Mouse (Mus musculus) splenic B cell, adult 2 months (primary cell): Measurements from ENCODE around the gene Nxpe4.
A peak's percentile ranks its signal among the peaks of the same experiment; 100 is the strongest.
"Not testable (repeated sequence)": the region's sequence is repeated elsewhere in the genome, so short reads cannot be mapped to it uniquely, and the experiment has no call there.

Experiments
- DNase-seq: peaks from one replicate; pipeline ENCODE4 v3.0.0-alpha.2; 2011; ENCODE audit warnings: low read depth, low spot score
- H3K27me3 ChIP-seq: 2 replicates; pipeline ENCODE4 v1.6.1; 2012; ENCODE audit warnings: mild to moderate bottlenecking, low read length, moderate library complexity, mixed read lengths; ENCODE audit not compliant: control insufficient read depth, poor library complexity, insufficient read depth, severe bottlenecking
- H3K36me3 ChIP-seq: 2 replicates; pipeline ENCODE4 v1.6.1; 2012; ENCODE audit warnings: mild to moderate bottlenecking, low read length, moderate library complexity, mixed read lengths; ENCODE audit not compliant: control insufficient read depth, poor library complexity, insufficient read depth, severe bottlenecking

Nxpe4 gene

GRCm38 (mm10) chr9:48264616-48265015, 102.8 kb downstream of the Nxpe4 start:
- DNase-seq = no peak
- Histone ChIP-seq H3K27me3 (no peaks in the 10 kb centered on the region), H3K36me3 (no peaks in the 10 kb centered on the region)

DNA sequence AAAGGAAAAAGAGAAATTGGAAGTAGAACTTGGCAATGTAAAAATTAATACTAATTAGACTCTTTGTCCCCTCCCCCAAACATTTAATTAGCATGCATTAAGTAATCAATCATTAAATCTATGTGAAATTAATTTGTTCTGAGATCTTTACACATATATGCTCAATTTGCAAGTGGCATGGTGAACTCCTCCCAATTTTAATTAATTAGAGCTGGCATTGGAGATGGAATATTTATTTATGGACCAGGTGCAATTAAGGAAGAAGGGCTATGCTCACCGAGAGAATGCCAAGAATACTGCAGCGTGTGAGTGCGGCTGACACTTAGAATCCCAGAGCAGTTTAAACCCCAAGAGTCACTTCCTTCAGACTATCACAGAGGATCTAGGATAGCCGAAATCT, 103.7 kb downstream of the Nxpe4 start:
- no peak for DNase-seq
- no peaks in the 10 kb centered on the region for H3K27me3 ChIP-seq
- H3K36me3 ChIP-seq = no peaks in the 10 kb centered on the region

DNA sequence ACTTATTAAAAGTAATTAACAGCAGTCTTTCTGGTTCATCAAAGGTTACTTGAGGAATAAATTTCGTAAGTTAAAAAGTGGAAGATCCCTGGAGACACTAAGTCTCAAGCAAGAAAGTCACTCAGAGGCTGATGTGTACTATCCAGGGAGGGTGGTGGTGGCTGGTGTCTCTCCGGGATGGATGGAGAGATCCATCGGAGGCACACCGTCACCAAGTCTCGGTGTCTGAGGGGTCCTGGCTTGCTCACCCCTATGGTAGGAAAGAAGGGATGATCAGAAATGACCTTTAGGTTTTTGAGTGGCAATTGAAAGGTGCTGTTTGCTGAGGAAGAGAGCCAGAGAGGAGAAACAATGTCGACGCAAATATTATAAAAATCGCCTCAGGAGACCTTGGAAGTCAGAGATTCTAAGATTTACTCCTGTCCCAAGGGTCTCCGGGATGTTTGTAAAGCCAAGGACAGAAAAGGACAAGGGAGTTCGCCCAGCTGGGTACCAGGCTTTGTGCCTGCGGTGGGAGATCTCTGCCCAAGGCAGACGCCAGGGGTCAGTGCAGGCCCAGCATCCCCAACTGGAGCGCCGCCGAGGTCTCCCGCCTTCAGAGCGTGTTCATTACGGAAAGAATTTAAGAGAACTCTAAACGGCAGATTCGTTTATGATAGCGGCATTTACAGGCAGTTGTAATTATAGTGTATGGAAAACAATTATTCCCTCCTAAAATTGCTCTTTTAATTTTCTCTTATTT, 104.6 kb downstream of the Nxpe4 start:
- H3K36me3 ChIP-seq = no peaks in the 10 kb centered on the region
- H3K27me3 ChIP-seq = no peaks in the 10 kb centered on the region
- DNase-seq = peak; percentile 78

DNA sequence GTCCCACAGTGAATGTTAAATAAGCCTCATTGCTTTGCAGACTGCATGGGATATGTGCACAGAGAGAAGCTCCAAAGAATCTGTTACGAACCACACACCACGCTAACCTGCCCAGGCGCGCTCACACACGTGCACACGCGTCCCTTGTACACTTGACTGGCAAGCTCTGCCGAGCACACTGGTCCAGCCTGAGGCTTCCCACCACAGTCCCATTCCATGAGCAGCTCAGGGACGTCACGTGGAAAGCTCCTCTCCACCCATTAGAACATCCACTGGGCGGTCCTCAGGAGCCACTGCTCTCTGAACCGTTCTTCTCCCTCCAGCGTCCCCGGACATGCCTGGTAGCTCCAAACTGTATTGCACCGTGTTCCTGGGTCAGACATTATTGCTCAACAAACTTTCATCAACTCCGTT, 105.2 kb downstream of the Nxpe4 start:
- Histone ChIP-seq H3K36me3 (no peaks in the 10 kb centered on the region), H3K27me3 (no peaks in the 10 kb centered on the region)
- peak; percentile 13 for DNase-seq

DNA sequence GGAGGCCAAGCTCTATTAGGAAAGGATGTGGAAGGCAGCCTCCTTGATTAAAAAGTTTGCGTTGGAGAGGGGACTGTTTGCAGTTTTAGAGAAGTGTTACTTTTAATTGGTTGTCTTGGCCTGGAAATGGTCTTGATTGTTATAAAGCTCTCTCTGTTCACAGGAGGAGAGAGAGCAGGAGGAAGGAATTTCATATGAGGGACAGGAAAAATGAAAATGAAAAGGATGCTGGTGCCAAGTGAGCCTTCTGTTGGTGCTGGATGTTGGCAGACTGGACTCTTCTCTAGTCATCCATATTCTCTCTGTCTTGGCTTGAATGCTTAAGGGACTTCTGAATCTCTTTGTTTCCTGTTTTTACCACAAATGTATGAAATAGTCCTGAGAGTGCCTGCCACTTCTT, 106.1 kb downstream of the Nxpe4 start:
- Histone ChIP-seq H3K36me3 (no peaks in the 10 kb centered on the region), H3K27me3 (no peaks in the 10 kb centered on the region)
- DNase-seq = no peak

DNA sequence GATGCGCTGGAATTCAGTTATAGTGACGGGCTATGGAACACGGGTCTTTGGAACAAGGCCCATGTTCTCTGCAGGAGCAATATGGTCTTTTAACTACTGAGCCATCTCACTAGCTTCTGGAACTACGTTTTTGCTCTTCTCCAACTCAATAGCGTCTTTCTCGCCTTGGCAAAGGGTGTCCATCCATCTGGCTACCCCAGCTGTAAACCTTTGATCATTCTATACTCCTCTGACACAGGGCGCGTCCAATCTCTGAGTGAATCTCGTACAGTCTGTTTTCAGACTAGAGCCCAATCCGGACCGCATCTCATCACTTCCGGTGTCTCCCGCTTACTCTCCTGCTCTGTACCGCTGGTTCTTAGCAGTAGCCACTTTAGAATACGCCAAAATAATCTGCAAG, 115.0 kb downstream of the Nxpe4 start:
- Histone ChIP-seq H3K36me3 (no peaks in the 10 kb centered on the region), H3K27me3 (no peaks in the 10 kb centered on the region)
- no peak for DNase-seq

GRCm38 (mm10) chr9:48284221-48284620, 122.4 kb downstream of the Nxpe4 start:
- Histone ChIP-seq H3K36me3 (no peaks in the 10 kb centered on the region), H3K27me3 (no peaks in the 10 kb centered on the region)
- no peak for DNase-seq

- DNase-seq = no peak
- Histone ChIP-seq H3K36me3 (no peaks in the 10 kb centered on the region), H3K27me3 (no peaks in the 10 kb centered on the region)
Observed at GRCm38 (mm10) chr9:48290281-48290680, 128.5 kb downstream of the Nxpe4 start.

DNA sequence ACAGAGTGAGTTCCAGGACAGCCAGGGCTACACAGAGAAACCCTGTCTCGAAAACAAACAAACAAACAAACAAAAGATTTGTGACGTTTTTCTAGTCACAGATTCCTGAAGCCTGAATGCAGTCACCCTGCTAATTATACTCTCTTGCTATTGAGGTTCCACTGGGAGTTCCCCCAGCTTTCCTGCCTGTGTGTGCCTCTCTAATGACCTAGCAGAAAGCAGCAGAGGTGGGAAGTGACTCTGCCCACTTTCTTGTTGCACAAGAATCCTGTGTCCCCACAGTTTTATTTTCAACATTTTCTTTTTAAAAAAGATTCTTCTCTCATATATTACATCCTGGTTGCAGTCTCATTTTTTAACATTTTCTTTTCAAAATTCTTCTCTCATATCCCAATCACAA, 132.9 kb downstream of the Nxpe4 start:
- no peaks in the 10 kb centered on the region for H3K36me3 ChIP-seq
- DNase-seq = no peak
- H3K27me3 ChIP-seq = no peaks in the 10 kb centered on the region

DNA sequence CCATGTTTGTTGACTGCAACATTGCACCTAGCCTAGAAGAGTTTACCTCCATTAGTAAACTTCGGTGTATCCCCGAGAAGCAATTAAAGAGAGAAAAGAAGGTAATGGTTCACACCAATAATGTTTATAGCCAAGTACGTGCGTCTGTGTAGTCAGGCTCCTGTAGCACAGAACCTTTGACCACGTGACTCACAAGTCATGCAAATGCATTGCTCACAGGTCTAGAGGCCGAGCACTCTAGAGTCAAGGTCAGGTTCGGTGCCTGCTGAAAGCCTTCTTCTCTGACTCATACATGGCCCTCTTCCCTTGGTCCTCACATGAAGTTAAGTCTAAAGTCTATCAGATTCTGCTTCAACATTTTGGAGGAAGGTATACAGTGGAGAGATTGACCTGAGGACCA, 137.2 kb downstream of the Nxpe4 start:
- no peaks in the 10 kb centered on the region for H3K27me3 ChIP-seq
- no peaks in the 10 kb centered on the region for H3K36me3 ChIP-seq
- no peak for DNase-seq

- not testable (repeated sequence) for DNase-seq, H3K36me3 ChIP-seq, H3K27me3 ChIP-seq
Observed at GRCm38 (mm10) chr9:48303564-48303963, 141.7 kb downstream of the Nxpe4 start.

DNA sequence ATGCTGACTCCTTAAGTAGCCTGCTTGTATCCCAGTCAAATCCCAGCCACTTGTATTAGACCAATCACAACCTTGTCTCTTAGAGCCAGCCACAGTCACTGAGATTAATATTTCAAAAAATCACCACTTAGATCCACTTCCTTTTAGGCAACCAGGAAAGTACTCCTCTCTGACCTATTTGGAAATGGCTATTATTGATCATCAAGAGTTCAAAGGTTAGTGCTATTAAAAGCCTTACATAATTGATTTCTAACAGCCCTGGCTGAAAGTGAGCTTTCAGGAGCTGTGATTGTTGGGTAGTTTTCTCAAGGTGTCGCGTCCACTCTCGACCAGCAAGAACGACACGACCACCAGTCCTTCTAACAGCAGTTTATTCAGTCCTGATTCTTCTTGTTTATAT, 149.4 kb downstream of the Nxpe4 start:
- H3K27me3 ChIP-seq = no peaks in the 10 kb centered on the region
- DNase-seq = no peak
- no peaks in the 10 kb centered on the region for H3K36me3 ChIP-seq

DNA sequence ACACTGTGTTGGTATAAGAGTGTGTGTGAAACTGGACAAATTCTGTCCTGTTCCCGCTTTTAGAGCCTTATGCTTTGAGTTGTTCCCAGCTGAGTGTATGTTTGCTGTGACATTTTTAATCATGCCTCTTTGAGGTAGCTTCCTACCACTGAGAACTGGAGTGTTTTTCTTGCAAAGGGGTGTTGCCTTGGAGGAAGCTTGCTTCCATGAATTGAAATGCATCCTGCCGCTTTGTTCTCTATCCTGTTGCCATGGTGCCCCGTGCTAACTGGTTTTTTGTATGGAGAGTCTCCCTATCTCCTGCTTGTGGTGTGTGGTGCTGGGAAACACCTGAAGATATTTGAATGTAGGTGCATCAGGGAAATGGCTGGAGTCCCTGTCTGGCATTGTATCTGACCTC, 152.4 kb downstream of the Nxpe4 start:
- H3K27me3 ChIP-seq = no peaks in the 10 kb centered on the region
- DNase-seq = no peak
- H3K36me3 ChIP-seq = no peaks in the 10 kb centered on the region

DNA sequence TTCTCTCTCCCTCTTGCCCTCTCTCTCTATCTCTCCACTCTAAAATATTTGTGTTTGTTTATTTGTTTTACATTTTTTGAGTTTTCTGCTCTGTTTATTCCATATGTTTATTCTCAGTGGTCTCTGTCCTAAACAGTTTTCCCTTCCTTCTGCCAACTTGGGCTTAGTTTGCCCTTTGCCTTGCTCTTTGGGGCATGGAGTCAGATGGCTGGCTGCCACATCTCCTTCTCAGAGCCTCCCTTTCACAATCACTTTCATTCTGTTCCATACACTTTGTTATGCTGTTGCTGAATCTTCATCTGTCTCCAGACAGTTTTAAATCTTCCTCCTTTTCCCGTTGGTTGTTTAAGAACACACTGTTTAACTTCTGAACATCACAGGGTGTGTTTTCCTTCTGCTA, 154.0 kb downstream of the Nxpe4 start:
- no peak for DNase-seq
- no peaks in the 10 kb centered on the region for H3K36me3 ChIP-seq
- no peaks in the 10 kb centered on the region for H3K27me3 ChIP-seq

DNA sequence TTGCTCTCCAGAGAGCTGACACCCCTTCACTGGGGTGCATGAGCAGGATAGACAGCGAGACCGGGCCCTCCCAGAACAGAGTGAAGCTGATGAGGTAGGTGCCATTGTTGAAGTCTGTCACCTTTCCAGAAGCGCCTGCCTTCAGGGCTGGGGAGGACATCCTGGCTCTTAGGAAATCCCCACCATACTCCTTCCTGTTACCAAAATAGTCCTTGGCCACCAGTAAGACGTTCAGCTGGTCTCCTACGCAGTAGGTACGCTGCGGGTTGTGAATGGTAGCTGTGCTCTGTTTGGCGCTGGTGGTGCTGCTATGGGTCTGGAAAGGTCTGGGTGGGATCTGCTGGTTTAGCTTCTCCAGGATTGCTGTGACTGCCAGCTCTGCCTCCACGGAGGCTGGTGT, 164.5 kb downstream of the Nxpe4 start:
- peaks cover 8% of the 10 kb centered on the region; the same call in 1 of the 2 replicates for H3K36me3 ChIP-seq
- DNase-seq = no peak
- H3K27me3 ChIP-seq = no peaks in the 10 kb centered on the region

- Histone ChIP-seq H3K36me3 (peaks cover 13% of the 10 kb centered on the region), H3K27me3 (no peaks in the 10 kb centered on the region)
- DNase-seq = no peak
Observed at GRCm38 (mm10) chr9:48329597-48329996, 167.8 kb downstream of the Nxpe4 start.
